Mouse (Mus musculus): ENCODE data around the gene Eno2.
A peak's percentile ranks its signal among the peaks of the same experiment; 100 is the strongest.

The Eno2 gene

GRCm38 (mm10) chr6:124742839-124743514, 26.5 kb downstream of the Eno2 start:
- no peak for DNase-seq (ENCODE audit: extremely low read depth, insufficient read length, low spot score)

- no peak for DNase-seq (ENCODE audit: extremely low read depth, insufficient read length, low spot score)
These were observed 27.6 kb downstream of the Eno2 start for GRCm38 (mm10) chr6:124741842-124742241.

GRCm38 (mm10) chr6:124740888-124741761, 28.3 kb downstream of the Eno2 start, which contains the start of gene Grcc10:
Gene Grcc10, minus strand, starts transcription at chr6:124741374.
- peak; percentile 88 for DNase-seq (ENCODE audit: extremely low read depth, insufficient read length, low spot score)

DNA sequence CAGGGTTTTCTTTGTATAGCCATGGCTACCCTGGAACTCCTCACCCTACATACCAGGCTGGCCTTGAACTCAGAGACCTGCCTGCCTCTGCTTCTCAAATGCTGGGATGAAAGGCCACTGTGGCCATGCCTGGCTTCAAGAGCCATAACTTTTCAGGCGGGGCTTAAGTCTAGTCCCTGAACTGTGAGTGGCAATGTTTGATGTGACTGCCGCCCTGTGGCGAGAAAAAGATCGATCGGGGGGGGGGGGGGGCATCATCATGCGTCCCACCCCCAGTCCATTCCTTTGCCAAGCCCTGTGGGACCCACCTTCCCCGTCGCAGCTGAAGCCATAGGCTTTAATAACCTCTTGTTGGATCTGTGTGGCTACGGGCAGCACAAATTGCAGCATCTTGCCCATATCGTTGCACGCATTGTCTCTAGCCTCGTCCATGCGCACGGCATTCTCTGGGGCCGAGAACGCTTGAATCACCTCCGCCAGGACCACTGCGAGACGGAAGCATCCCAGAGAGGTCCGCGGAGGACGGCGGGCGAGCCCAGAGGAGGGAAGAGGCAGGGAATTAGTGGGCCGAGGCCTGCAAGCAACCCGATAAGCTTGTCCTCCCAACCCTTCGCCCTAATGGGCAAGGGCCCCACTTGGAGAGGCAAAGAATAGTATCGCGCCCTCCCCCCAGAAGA, 29.1 kb downstream of the Eno2 start:
- no peak for DNase-seq (ENCODE audit: extremely low read depth, insufficient read length, low spot score)

- no peak for DNase-seq (ENCODE audit: extremely low read depth, insufficient read length, low spot score)
These were observed 30.2 kb downstream of the Eno2 start for GRCm38 (mm10) chr6:124739231-124739796.

DNA sequence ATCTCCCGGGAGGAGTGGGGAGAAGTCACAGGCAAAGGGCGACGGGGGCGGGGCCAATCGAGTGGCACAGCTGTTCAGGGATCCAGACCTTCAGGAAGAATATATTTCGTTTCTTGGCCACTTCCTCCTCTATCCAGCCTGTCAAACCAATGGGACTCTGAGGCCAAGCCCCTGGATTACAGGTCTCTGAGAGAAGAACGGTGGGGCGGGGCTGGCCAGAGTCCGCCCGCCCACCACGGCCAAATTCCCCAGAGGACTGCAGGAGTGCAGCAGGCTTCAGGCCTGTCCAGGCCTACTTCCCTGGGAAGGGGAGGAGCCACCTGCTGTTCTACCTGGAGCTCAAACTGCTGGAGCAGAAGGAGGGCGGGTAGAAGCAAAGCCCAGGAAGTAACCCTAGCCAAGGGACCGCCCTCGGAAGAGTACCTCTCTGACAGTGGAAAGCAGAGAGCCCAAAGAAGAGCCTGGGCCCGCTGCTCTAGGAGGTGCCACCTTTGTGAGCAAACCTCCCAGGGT, 30.9 kb downstream of the Eno2 start, which contains the start of gene Ptpn6:
TSS of gene Ptpn6 (minus strand) at position 204 of the 513 bp plus-strand sequence.
- DNase-seq (ENCODE audit: extremely low read depth, insufficient read length, low spot score) = peak; percentile 46

GRCm38 (mm10) chr6:124737040-124737439, 32.4 kb downstream of the Eno2 start:
- DNase-seq (ENCODE audit: extremely low read depth, insufficient read length, low spot score) = no peak

DNA sequence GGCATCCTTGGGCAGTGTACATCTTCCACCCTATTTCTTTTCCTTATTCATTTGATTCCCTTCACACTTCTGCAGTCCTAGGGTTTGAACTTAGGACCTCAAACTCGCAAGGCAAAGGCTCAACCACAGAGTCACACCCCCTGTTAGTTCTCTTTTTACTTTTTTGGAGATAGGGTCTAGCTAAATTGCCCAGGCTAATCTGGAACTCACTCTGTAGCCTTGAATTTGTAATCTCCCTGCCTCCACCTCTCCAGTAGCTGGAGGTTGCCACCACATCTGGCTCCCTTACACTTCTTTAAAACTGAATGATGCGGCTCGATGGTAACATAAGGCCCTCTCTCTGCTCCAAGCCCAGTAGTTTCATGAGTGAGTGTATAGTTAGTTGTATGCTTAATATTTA, 35.1 kb downstream of the Eno2 start:
- DNase-seq (ENCODE audit: extremely low read depth, insufficient read length, low spot score) = no peak

DNA sequence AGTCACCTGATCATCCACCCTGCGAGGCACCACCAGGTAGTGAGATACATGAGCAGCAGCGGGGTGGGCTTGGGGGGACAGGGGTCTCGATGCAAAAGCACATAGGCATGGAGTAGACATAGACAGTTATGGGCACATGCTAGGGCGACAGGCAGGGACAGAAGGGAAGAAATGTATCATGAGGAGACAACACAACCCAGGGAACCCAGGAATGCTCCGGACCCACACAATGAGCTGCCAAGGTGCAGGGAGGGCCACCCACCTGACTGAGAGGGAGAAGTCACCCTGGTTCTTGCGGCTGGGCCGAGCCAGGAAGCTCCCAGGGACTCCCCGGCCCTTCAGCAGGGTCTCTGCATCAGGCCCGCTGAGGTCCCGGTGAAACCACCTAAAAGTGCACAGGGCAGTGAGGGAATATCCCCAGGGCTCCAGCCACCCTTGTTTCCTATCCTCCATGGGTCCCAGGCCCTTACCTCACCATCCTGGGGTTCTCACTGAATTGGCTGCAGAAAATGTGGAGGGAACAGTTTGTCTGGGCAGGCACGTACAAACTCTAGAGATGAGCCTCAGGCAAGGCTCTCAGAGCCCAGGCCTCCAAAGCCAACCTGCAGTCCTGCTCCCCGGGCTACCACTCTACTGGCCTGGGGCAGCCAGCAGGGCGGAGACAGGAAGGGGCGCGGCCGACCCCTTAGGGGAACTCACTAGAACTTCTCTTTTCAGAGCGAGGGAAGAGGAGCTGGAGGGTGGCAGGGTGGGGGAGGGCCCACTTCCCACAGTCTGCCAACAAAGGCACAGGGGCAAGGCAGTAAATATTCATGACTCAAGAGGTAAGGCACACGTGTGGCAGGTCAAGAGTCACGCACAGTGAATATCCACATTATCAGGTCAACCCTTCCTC, 36.8 kb downstream of the Eno2 start:
- DNase-seq (ENCODE audit: extremely low read depth, insufficient read length, low spot score) = peak; percentile 39

- no peak for DNase-seq (ENCODE audit: extremely low read depth, insufficient read length, low spot score)
These were observed 38.4 kb downstream of the Eno2 start for GRCm38 (mm10) chr6:124731038-124731437.

DNA sequence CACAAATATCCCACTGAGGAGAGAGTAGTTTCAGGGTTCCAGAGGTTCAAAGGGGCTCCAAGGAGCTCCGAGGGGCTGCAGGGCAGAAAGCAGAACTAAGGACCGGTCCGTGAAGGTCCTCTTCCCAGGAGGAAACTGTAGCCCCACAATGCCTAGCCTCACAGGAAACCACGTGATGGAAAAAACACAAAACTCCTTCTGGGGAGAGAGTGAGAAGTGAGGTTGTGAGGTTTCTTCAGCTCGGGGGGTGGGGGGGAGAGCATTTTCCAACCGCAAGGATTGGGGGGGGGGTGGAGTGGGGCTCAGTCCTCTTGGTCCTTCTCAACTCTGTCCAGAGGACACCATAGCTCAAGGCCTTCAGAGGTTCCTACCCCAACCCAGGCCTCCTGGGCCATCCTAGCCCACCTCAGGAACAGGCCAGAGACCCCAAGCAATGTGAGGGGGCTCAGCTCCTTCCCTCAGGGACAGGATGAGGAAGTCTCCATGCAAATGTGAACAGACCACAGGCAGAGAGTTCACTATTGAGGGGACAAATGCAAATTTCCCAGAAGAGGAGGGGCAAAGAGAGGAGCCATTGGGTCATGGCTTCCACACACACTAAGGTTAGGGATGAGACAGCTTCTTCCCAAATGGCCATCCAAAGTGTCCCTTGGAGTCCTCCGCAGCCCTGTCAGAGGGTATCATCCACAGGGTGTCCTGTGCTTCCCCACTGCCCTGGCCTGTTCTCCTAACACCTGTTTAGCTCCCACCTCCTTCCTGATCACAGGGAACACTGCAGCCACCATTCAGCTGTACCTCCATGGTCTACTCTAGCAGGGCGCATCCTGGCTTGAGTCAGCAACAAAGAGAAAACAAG, 39.4 kb downstream of the Eno2 start:
- no peak for DNase-seq (ENCODE audit: extremely low read depth, insufficient read length, low spot score)

DNA sequence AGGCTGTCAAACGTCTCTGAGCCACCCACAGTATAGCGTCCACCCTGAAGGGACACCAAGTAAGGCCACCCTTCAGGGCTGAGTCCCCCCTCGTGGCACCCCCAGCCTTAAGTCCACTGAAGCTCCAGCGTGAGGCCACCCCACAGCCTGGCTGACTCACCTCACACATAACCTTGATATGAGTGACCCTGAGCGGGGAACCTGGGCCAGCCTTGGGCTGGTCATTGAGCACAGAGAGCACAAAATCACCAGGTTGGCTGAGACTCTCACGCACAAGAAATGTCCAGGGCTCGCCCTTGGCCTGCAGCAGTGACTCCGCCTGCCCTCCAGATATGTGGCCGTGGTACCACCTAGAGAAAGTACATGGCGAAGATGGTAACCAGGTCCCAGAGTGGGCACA, 40.9 kb downstream of the Eno2 start:
- DNase-seq (ENCODE audit: extremely low read depth, insufficient read length, low spot score) = no peak

GRCm38 (mm10) chr6:124724472-124724871, 45.0 kb downstream of the Eno2 start:
- no peak for DNase-seq (ENCODE audit: extremely low read depth, insufficient read length, low spot score)

GRCm38 (mm10) chr6:124723541-124723940, 45.9 kb downstream of the Eno2 start:
- DNase-seq (ENCODE audit: extremely low read depth, insufficient read length, low spot score) = no peak

- DNase-seq (ENCODE audit: extremely low read depth, insufficient read length, low spot score) = no peak
These were observed 46.5 kb downstream of the Eno2 start for GRCm38 (mm10) chr6:124722876-124723473.

GRCm38 (mm10) chr6:124720904-124721303, 48.6 kb downstream of the Eno2 start:
- DNase-seq (ENCODE audit: extremely low read depth, insufficient read length, low spot score) = no peak

DNA sequence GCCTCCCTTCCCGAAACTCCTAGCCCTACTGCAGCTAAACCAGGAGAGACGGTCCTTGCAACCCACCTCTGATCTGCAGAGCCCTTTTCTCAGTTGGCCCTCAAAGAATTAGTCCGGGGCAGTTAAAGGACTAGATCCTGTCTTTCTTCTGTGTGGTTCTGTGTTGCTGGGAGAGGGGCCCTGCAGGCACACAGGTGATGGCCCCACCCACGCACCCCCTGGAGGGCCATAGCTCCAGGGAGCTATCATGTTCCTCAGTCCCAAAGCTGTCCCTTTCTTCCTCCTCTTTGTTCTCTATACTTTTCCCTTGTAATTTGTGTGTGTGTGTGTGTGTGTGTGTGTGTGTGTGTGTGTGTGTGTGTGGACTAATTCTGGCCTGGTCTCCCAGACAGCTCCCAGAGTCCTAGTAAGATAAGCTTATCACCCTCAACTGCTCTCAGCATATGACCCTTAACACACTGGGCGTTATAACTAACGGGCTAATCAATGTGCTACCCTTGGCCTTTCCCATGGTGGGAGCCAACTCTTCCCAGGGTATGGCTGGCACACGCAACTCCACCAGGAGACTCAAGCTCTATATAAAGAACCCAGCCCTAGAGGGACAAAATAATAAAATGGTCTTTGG, 50.0 kb downstream of the Eno2 start:
- no peak for DNase-seq (ENCODE audit: extremely low read depth, insufficient read length, low spot score)

- no peak for DNase-seq (ENCODE audit: extremely low read depth, insufficient read length, low spot score)
These were observed 50.8 kb downstream of the Eno2 start for GRCm38 (mm10) chr6:124718703-124719102.

Measured in 3134 (cell line).